Mouse (Mus musculus) testis, adult 2 months (tissue): Measurements from ENCODE around the gene Utp15.

ENCODE experiments used
- CTCF ChIP-seq: fragments of 200-500 bp; IDR thresholded peaks from 2 replicates; pipeline ENCODE4 v1.5.1; 2012; ENCODE audit warnings: low read depth, mild to moderate bottlenecking, inconsistent platforms, low read length, moderate library complexity; ENCODE audit not compliant: control insufficient read depth, insufficient read depth, insufficient replicate concordance
- POLR2A ChIP-seq: fragments of 200-500 bp; IDR thresholded peaks from 2 replicates; pipeline ENCODE4 v1.6.1; 2012; ENCODE audit warnings: low read depth, mild to moderate bottlenecking, inconsistent platforms, low read length, moderate library complexity; ENCODE audit not compliant: control insufficient read depth

GRCm38 (mm10) chr13:98245386-98245785 lies 17.5 kb downstream of the Utp15 start:
- TF ChIP-seq POLR2A (no peak), CTCF (no peak)
